Mouse (Mus musculus) midbrain, embryonic 12.5 days (tissue): ENCODE data around the gene Cdc20b. TPM values are rescaled to one million over a fixed set of nuclear protein-coding genes. Genes with fewer than 3 reads are reported as not detected.

Source experiments
- ATAC-seq: fragments of 200-750 bp; cut with Nextera tagmentation; 2 replicates; pipeline ENCODE4 v1.8.0; 2017; ENCODE audit warnings: low read depth, moderate TSS enrichment, moderate library complexity; ENCODE audit not compliant: low FRiP score
- H3K27ac ChIP-seq: fragments of 300-500 bp; sonication (generic); replicated peaks from 2 replicates; pipeline ENCODE4 v1.5.1; 2016; ENCODE audit warnings: mild to moderate bottlenecking
- H3K27me3 ChIP-seq: fragments of 300-500 bp; sonication (generic); 2 replicates; pipeline ENCODE4 v1.6.1; 2016; ENCODE audit warnings: mild to moderate bottlenecking
- H3K36me3 ChIP-seq: fragments of 300-500 bp; sonication (generic); 2 replicates; pipeline ENCODE4 v1.6.1; 2016
- H3K4me1 ChIP-seq: fragments of 300-500 bp; sonication (generic); 2 replicates; pipeline ENCODE4 v1.6.1; 2016
- H3K4me2 ChIP-seq: fragments of 300-500 bp; sonication (generic); replicated peaks from 2 replicates; pipeline ENCODE4 v1.6.1; 2016; ENCODE audit warnings: mild to moderate bottlenecking, moderate library complexity
- H3K4me3 ChIP-seq: fragments of 300-500 bp; sonication (generic); 2 replicates; pipeline ENCODE4 v1.5.1; 2016; ENCODE audit warnings: mild to moderate bottlenecking
- H3K9ac ChIP-seq: fragments of 300-500 bp; sonication (generic); replicated peaks from 2 replicates; pipeline ENCODE4 v1.6.1; 2016; ENCODE audit warnings: mild to moderate bottlenecking, moderate library complexity
- H3K9me3 ChIP-seq: fragments of 300-500 bp; sonication (generic); 2 replicates; pipeline ENCODE4 v1.6.1; 2016; ENCODE audit warnings: mild to moderate bottlenecking
- WGBS: fragments of 180-500 bp; shearing (Covaris S2); methylation state at CpG from one replicate; pipeline ENCODE4 v1.1.7; 2016; 5-methylcytosine and 5-hydroxymethylcytosine counted together
- polyA plus RNA-seq: library from polyadenylated mRNA; unstranded; fragments of >200 nt; fragmentation: Nextera tagmentation; extraction: Ambion mirVana; gene quantifications from 2 replicates; pipeline ENCODE4 v1.2.1, GENCODE M21; 2016

The Cdc20b gene
- 0.15 TPM in 1 of 2 replicates, not detected in the other for polyA plus RNA-seq

DNA sequence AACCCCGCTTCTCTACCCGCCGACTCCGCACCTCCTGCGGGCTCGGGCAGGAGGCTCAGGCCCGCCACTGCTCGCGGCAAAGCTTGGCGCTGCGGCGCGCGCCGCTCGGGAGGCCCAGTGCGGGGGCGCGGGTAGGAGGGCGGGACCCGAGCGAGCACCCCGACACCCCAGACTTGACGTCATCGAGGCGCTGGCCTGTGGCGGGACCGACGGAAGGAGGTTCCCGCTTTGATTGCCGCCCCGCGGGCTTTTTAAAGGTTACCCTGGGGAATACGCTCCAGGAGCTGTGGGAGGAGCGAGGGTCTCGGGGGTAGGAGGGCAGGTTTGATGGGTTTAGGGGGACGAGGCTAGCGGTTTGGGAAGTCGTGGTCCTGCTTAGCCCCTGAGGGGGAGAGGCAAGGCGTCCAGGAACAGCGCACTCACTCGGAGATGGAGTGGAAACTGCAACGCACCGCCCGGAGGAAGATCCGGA, at the start of gene Cdc20b:
TSS of gene Cdc20b (plus strand) at position 162 of the 472 bp plus-strand sequence.
- Histone ChIP-seq H3K27ac (no peak within 1 kb of the TSS), H3K9ac (peak within 1 kb of the TSS; percentile 60), H3K4me2 (peak within 1 kb of the TSS; percentile 98), H3K36me3 (no peaks in the 10 kb centered on the region), H3K4me3 (peak within 1 kb of the TSS; percentile 56), H3K27me3 (peaks cover 47% of the 10 kb centered on the region), H3K4me1 (peaks cover 18% of the 10 kb centered on the region), H3K9me3 (no peaks in the 10 kb centered on the region)
- ATAC-seq, result peak; percentile 24; the same call in 1 of the 2 replicates
- WGBS, result under 1% methylated on average over 46 of the region's 46 CpGs

DNA sequence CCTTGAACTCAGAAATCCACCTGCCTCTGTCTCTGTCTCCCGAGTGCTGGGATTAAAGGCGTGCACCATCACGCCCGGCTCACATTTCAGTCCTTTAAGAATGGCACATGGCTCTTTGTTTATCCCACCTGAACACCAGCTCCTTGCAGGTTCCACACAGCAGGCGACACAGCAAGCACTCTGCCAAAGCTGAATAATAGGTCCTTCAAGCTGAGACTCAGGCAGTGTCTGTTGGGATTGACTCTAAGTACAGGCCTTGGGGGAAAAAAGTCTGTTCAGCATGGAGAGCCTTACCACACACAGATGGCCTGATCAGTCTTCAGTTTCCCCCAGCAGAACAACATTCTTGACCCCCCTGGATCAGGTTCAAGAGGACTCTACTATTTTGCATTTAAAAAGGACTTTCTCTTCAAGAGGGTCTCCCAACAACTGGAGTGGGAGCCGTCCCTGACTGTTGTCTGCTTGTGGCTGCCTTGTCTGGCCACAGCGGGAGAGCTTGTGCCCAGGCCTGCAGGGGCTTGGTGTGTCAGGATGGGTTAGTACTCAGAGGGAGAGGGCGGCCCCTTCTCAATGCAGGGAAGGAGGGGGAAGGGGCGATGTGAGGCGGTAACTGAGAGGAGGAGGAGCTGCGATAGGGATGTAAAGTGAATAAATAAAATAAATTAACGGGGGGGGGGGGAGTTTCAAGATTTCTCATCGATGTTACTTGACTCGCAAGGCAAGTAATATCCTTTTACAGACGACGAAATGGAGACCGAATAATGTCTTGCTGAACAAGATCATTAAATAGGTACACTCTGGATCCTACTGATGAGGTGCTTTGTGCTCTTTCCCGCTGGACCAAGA, 49.1 kb upstream of the Cdc20b start:
- no peak overlapping the region for H3K27ac ChIP-seq
- H3K4me1 ChIP-seq, result peaks cover 40% of the 10 kb centered on the region
- H3K27me3 ChIP-seq, result peaks cover 73% of the 10 kb centered on the region
- no peaks in the 10 kb centered on the region for H3K9me3 ChIP-seq
- 2% methylated on average over 17 of the region's 18 CpGs for WGBS
- peak overlapping the region; percentile 80 for H3K4me2 ChIP-seq
- peak overlapping the region; percentile 53 for H3K4me3 ChIP-seq
- peak; percentile 67 for ATAC-seq
- no peaks in the 10 kb centered on the region for H3K36me3 ChIP-seq
- H3K9ac ChIP-seq, result 0 out of 2 replicates have a peak overlapping the region, but pooled peaks have one; percentile 20

DNA sequence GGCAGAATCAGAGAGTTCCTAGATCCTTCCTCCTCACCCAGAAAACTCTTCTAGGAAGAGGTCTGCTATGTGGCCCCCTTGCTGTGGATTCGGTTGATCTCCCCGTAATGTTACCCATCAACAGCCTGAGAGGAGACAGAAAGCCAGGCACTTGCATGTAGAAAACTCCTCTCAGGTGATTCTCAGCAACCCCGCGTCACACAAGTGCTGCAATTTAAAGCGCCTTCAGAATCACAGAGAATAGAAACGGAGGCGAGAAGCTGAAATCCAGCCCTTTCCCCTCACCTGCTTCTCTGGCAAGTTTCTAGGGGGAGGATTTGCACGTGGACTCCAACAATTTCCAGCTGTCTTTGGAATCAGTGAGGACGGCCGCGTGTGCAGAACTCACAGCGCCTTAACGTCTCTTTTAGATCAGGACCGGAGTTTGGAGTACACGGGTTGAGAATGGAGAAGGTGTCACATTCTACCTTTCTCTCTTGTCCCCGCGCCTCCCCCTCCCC, 48.4 kb upstream of the Cdc20b start:
- 0 out of 2 replicates have a peak overlapping the region, but pooled peaks have one; percentile 3 for H3K9ac ChIP-seq
- peak overlapping the region; percentile 53 for H3K4me3 ChIP-seq
- H3K9me3 ChIP-seq, result no peaks in the 10 kb centered on the region
- peak overlapping the region; percentile 80 for H3K4me2 ChIP-seq
- H3K27me3 ChIP-seq, result peaks cover 80% of the 10 kb centered on the region
- H3K4me1 ChIP-seq, result peaks cover 40% of the 10 kb centered on the region
- 1% methylated on average over 17 of the region's 17 CpGs for WGBS
- no peak overlapping the region for H3K27ac ChIP-seq
- H3K36me3 ChIP-seq, result no peaks in the 10 kb centered on the region
- ATAC-seq, result no peak

DNA sequence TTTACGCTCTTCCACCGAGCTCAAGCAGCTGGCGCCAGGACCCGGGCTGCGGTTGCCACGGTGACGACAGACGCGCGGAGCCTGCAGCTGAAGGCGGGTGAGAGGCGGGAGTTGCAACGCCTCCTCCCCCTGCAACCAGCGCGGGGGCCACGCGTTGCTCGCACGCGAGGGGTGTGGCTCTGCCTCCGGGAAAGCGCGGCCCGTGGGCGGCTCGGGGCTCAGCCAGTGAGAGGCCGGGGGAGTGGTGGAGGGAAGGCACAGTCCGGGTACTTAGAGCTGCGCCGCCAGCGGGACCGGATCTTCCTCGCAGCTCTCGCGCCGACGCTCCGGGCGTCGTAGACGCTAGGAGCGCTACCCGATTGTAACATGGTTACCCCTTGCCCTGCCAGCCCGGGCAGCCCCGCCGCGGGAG, 47.4 kb upstream of the Cdc20b start, which contains the start of gene Ccno:
TSS of gene Ccno (plus strand) at position 271 of the 412 bp plus-strand sequence.
- no peak within 1 kb of the TSS for H3K27ac ChIP-seq

DNA sequence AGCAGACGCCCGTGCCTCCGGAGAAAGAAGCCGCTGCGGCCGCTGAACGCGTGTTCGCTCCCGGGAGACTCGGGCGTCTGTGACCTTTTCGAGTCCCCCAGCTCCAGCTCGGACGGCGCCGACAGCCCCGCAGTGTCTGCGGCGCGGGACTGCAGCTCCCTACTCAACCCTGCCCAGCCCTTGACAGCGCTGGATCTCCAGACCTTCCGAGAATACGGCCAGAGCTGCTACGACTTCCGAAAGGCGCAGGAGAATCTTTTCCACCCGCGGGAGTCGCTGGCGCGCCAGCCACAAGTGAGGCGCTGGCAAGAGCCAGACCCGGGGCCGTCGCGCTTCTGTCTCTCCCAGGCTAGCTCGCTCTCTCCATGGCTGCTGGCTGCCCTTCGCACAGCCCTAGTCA, 46.9 kb upstream of the Cdc20b start:
- WGBS, result 1% methylated on average over 39 of the region's 39 CpGs
- peak overlapping the region; percentile 80 for H3K4me2 ChIP-seq
- peak; percentile 45; the same call in 1 of the 2 replicates for ATAC-seq

More for the DNA sequence above, 47.4 kb upstream of the Cdc20b start, which contains the start of gene Ccno:
- peak within 1 kb of the TSS; percentile 80 for H3K4me2 ChIP-seq
- H3K36me3 ChIP-seq, result no peaks in the 10 kb centered on the region
- WGBS, result under 1% methylated on average over 37 of the region's 47 CpGs
- no peaks in the 10 kb centered on the region for H3K9me3 ChIP-seq
- peak within 1 kb of the TSS; percentile 53 for H3K4me3 ChIP-seq
- ATAC-seq, result peak; percentile 91
- H3K9ac ChIP-seq, result peak within 1 kb of the TSS; percentile 46; the same call in 1 of the 2 replicates
- H3K27me3 ChIP-seq, result peaks cover 85% of the 10 kb centered on the region
- H3K4me1 ChIP-seq, result peaks cover 40% of the 10 kb centered on the region

DNA sequence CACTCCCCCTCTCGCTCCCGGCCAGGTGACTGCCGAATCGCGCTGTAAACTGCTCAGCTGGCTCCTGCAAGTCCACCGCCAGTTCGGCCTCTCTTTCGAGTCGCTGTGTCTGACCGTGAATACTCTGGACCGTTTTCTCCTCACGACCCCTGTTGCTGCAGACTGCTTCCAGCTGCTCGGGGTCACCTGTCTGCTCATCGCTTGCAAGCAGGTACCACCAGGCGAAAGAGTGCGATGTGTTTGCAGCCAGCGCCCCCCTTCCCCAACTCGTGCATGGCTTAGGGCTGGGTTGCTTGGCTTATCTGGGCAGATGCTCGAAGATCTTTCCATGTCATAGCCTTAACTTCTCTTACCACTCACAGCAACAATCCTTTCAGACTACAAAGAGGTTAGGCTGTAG, 46.0 kb upstream of the Cdc20b start:
- Histone ChIP-seq H3K9ac (no peak overlapping the region), H3K4me3 (peak overlapping the region; percentile 53), H3K36me3 (no peaks in the 10 kb centered on the region), H3K4me2 (peak overlapping the region; percentile 80), H3K9me3 (no peaks in the 10 kb centered on the region), H3K4me1 (peaks cover 49% of the 10 kb centered on the region), H3K27ac (no peak overlapping the region), H3K27me3 (peaks cover 88% of the 10 kb centered on the region)
- no peak for ATAC-seq
- 2% methylated on average over 19 of the region's 19 CpGs for WGBS

More for the DNA sequence above, 46.9 kb upstream of the Cdc20b start:
- H3K27ac ChIP-seq, result no peak overlapping the region
- no peaks in the 10 kb centered on the region for H3K36me3 ChIP-seq
- no peaks in the 10 kb centered on the region for H3K9me3 ChIP-seq
- peak overlapping the region; percentile 46; the same call in 1 of the 2 replicates for H3K9ac ChIP-seq
- peaks cover 40% of the 10 kb centered on the region for H3K4me1 ChIP-seq
- peak overlapping the region; percentile 53 for H3K4me3 ChIP-seq
- peaks cover 88% of the 10 kb centered on the region for H3K27me3 ChIP-seq

DNA sequence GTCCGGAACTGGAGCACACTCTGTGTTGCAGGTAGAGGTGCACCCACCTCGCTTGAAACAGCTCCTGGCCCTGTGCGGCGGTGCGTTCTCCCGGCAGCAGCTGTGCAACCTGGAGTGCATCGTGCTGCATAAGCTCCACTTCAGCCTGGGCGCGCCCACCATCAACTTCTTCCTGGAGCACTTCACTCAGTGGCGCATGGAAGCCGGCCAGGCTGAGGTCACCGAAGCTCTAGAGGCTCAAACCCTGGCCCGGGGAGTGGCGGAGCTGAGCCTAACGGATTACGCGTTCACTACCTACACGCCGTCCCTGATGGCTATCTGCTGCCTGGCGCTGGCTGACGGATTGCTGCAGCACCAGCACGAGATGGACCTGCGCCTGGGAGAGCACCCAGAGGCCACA, 45.4 kb upstream of the Cdc20b start:
- no peak overlapping the region for H3K9ac ChIP-seq
- H3K4me1 ChIP-seq, result peaks cover 55% of the 10 kb centered on the region
- H3K27ac ChIP-seq, result no peak overlapping the region
- WGBS, result 1% methylated on average over 23 of the region's 23 CpGs
- H3K4me3 ChIP-seq, result peak overlapping the region; percentile 22; the same call in 1 of the 2 replicates
- H3K27me3 ChIP-seq, result peaks cover 90% of the 10 kb centered on the region
- no peaks in the 10 kb centered on the region for H3K36me3 ChIP-seq
- 0 out of 2 replicates have a peak overlapping the region, but pooled peaks have one; percentile 17 for H3K4me2 ChIP-seq
- no peaks in the 10 kb centered on the region for H3K9me3 ChIP-seq
- ATAC-seq, result no peak

DNA sequence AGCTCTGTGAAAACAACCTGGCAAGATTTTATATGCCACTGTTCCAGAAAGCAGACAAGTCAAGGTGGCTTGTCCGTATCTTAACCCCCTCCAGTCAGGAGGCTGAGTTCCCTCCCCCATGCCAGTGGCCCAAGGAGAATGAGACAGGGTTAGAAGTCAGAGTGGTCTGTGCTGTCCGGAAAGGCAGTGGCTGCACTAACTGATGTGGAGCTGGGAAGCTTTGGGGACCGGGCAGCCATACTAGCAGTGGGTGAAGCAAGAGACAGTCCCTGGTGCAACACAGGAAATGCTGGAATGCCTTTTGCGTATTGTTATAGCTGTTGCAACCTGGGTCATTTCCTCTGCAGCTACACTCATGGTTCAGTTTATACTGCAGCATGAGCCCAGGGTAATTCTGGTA, 44.6 kb upstream of the Cdc20b start:
- Histone ChIP-seq H3K4me3 (no peak overlapping the region), H3K4me1 (peaks cover 55% of the 10 kb centered on the region), H3K36me3 (no peaks in the 10 kb centered on the region), H3K27me3 (peaks cover 95% of the 10 kb centered on the region), H3K9ac (no peak overlapping the region), H3K4me2 (no peak overlapping the region), H3K27ac (no peak overlapping the region), H3K9me3 (no peaks in the 10 kb centered on the region)
- WGBS, result 16% methylated on average over 4 of the region's 4 CpGs
- no peak for ATAC-seq

DNA sequence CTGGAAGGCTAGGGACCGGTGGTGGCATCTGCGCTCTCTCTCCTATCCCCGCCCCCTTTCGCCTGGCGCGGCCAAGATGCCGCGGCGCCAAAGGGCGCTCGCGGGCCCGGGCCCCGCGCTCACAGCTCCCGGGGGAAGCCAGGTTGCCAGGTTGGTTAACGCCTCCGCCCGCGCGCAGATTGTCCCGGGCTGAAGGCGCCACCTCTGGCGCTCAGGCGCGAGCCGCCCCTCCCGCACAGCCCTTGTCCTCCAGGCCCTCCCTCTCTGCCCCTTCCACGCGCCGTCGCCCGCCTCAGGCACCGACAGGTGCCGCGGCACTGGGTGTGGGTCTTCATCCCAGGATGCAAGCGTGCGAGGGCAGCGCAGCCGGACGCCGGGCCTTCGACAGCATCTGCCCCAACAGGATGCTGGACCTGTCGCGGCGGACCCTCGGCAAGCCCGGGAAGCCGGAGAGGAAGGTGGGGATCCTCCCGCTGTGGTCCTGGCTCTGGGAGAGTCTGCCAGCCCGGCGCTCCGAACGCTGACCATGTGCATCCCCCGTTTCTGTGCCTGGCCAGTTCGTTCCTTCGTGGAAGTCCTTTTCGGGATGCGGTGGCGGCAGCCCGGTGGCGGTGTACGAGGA, 41.3 kb upstream of the Cdc20b start, which contains the start of gene Mcidas:
TSS of gene Mcidas (plus strand) at position 315 of the 622 bp plus-strand sequence.
- no peak within 1 kb of the TSS for H3K27ac ChIP-seq
- peak within 1 kb of the TSS; percentile 91 for H3K4me2 ChIP-seq
- peaks cover 32% of the 10 kb centered on the region for H3K4me1 ChIP-seq
- no peaks in the 10 kb centered on the region for H3K36me3 ChIP-seq
- ATAC-seq, result peak; percentile 45
- H3K9ac ChIP-seq, result peak within 1 kb of the TSS; percentile 43
- H3K4me3 ChIP-seq, result peak within 1 kb of the TSS; percentile 49
- WGBS, result 0% methylated on average over 60 of the region's 63 CpGs
- no peaks in the 10 kb centered on the region for H3K9me3 ChIP-seq
- peaks cover 97% of the 10 kb centered on the region for H3K27me3 ChIP-seq

DNA sequence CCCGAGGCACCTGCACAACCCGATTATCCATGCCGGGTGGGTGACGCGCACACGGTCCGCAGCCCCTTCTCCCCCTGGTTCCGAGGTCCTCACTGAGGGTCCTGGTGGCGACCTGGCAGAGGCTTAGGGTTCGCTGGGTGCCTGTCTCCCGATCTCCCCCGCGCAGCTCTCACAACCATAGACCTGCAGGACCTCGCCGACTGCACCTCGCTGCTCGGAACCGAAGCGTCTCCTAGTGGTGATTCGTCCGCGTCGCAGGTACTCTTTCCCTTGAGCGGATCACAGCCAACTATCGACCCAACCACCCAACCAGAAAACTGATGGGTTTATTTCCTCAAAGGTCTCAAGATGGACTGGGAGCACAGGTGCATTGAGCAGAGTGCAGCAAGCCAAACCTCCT, 40.7 kb upstream of the Cdc20b start:
- H3K27ac ChIP-seq, result no peak overlapping the region
- no peaks in the 10 kb centered on the region for H3K9me3 ChIP-seq
- peak overlapping the region; percentile 43 for H3K9ac ChIP-seq
- peaks cover 97% of the 10 kb centered on the region for H3K27me3 ChIP-seq
- no peaks in the 10 kb centered on the region for H3K36me3 ChIP-seq
- under 1% methylated on average over 25 of the region's 25 CpGs for whole genome bisulfite sequencing
- H3K4me1 ChIP-seq, result peaks cover 31% of the 10 kb centered on the region
- H3K4me3 ChIP-seq, result peak overlapping the region; percentile 49
- peak; percentile 52 for ATAC-seq
- peak overlapping the region; percentile 91 for H3K4me2 ChIP-seq

DNA sequence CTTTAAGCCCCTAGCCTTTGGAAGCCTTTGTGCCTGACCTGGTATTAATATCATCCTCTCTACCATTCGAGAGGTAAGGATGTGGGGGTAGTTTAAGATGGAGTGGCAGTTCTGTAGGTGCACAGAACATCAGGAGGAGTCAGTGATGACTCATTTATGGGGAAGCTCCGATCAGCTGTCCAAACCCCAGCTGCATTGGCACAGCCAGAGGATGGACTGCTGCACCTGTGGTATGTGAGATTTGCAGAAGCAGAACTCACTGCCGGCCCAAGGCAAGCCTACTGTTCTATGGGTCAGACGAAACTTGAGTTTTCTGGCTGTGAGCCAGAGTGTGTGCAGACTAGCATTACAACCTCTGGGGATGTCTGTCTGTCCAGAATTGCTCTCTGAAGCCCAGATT, 38.5 kb upstream of the Cdc20b start:
- Histone ChIP-seq H3K27ac (no peak overlapping the region), H3K4me2 (no peak overlapping the region), H3K9ac (no peak overlapping the region), H3K36me3 (no peaks in the 10 kb centered on the region), H3K27me3 (peaks cover 93% of the 10 kb centered on the region), H3K9me3 (no peaks in the 10 kb centered on the region), H3K4me3 (no peak overlapping the region), H3K4me1 (peaks cover 25% of the 10 kb centered on the region)
- ATAC-seq, result no peak
- 67% methylated on average over 4 of the region's 4 CpGs for WGBS
